Mouse (Mus musculus) CH12.LX (cell line): Measurements from ENCODE around the gene Sfxn5.

Experiments
- CHD2 ChIP-seq: IDR thresholded peaks from 2 replicates; pipeline ENCODE4 v1.6.1; 2011; ENCODE audit warnings: low read length, improper control_type of control experiment
- CTCF ChIP-seq, 2 experiments: IDR thresholded peaks in 1 of 2; conservative IDR thresholded peaks in 1 of 2; 2 replicates each; pipeline ENCODE4 v1.5.1; 2011 to 2012; ENCODE audit warnings: low read depth in 2 of 2, low read length in 2 of 2, improper control_type of control experiment in 1 of 2, inconsistent platforms in 1 of 2, mild to moderate bottlenecking in 1 of 2, moderate library complexity in 1 of 2
- MAFK ChIP-seq: IDR thresholded peaks from 2 replicates; pipeline ENCODE4 v1.6.1; 2011; ENCODE audit warnings: low read length, improper control_type of control experiment; ENCODE audit not compliant: insufficient replicate concordance
- MAZ ChIP-seq: IDR thresholded peaks from 2 replicates; pipeline ENCODE4 v1.6.1; 2012; ENCODE audit warnings: low read depth, mild to moderate bottlenecking, inconsistent platforms, low read length, improper control_type of control experiment, moderate library complexity
- NRF1 ChIP-seq: IDR thresholded peaks from 2 replicates; pipeline ENCODE4 v1.6.1; 2014; ENCODE audit warnings: low read depth, mild to moderate bottlenecking, inconsistent platforms, low read length, improper control_type of control experiment, moderate library complexity
- POLR2A ChIP-seq: IDR thresholded peaks from 2 replicates; pipeline ENCODE4 v1.6.1; 2011; ENCODE audit warnings: low read depth, mild to moderate bottlenecking, improper control_type of control experiment, low read length
- RCOR1 ChIP-seq: conservative IDR thresholded peaks from 2 replicates; pipeline ENCODE4 v1.6.1; 2012; ENCODE audit warnings: low read depth, mild to moderate bottlenecking, inconsistent platforms, low read length, improper control_type of control experiment
- TCF12 ChIP-seq: IDR thresholded peaks from 2 replicates; pipeline ENCODE4 v1.6.1; 2014; ENCODE audit warnings: low read depth, mild to moderate bottlenecking, inconsistent platforms, low read length, improper control_type of control experiment
- ZC3H11A ChIP-seq: IDR thresholded peaks from 2 replicates; pipeline ENCODE4 v1.6.1; 2012; ENCODE audit warnings: low read depth, mild to moderate bottlenecking, inconsistent platforms, low read length, improper control_type of control experiment

GRCm38 (mm10) chr6:85293255-85294003 is 39.8 kb downstream of the Sfxn5 start:
- TF ChIP-seq MAFK (no peak), MAZ (no peak), CTCF (conservative IDR thresholded peaks at IDR 0.05 in 1 of 2, IDR thresholded peaks at IDR 0.05 in 1 of 2; ENCODE audit: low read depth in 2 of 2, low read length in 2 of 2) (no peak), CHD2 (no peak), POLR2A (no peak), TCF12 (no peak), RCOR1 (no peak), ZC3H11A (no peak), NRF1 (no peak)
